Mouse (Mus musculus): ENCODE results near the gene Gm20897. TPM values are rescaled to one million over a fixed set of nuclear protein-coding genes. Genes with fewer than 3 reads are reported as not detected.
"Not testable (repeated sequence)": the region's sequence is repeated elsewhere in the genome, so short reads cannot be mapped to it uniquely, and the experiment has no call there.

Gm20897 gene
- not detected for total RNA-seq (2021)
- not detected in 2 replicates for polyA plus RNA-seq (2012; rRNA removed)
- long read RNA-seq, result 0 reads

GRCm38 (mm10) chrY:38502138-38502537, at the start of gene Gm20897:
Gm20897 (minus strand) TSS chrY:38502238.
- DNase-seq, result not testable (repeated sequence)

Other genes starting within 250 kb of the Gm20897 start
- gene Gm21732, start 73.5 kb upstream of the Gm20897 start, total RNA-seq (2021), result not detected
- gene Gm21732, start 73.5 kb upstream of the Gm20897 start, polyA plus RNA-seq (2012; rRNA removed), result not detected in 2 replicates

Data from adrenal gland, adult 2 months (tissue).